Mouse (Mus musculus): ENCODE measurements around the gene Ctnnd2. TPM values are rescaled to one million over a fixed set of nuclear protein-coding genes. Genes with fewer than 3 reads are reported as not detected.

Gene Ctnnd2
- polyA plus RNA-seq, 1 experiment from 2014 or later, result 41.4 TPM

GRCm38 (mm10) chr15:30471280-30471966 is 299.0 kb downstream of the Ctnnd2 start:
- Histone ChIP-seq H3K4me1 (no peaks in the 10 kb centered on the region), H3K4me2 (replicated peaks) (no peak overlapping the region), H3K9ac (no peak overlapping the region), H3K9me3 (no peaks in the 10 kb centered on the region), H3K36me3 (no peaks in the 10 kb centered on the region), H3K4me3 (no peak overlapping the region), H3K27me3 (replicated peaks) (no peaks in the 10 kb centered on the region), H3K27ac (no peak overlapping the region)
- ATAC-seq (ENCODE audit: low FRiP score, low read depth), result no peak
- WGBS, result 71% methylated on average over 6 of the region's 6 CpGs

DNA sequence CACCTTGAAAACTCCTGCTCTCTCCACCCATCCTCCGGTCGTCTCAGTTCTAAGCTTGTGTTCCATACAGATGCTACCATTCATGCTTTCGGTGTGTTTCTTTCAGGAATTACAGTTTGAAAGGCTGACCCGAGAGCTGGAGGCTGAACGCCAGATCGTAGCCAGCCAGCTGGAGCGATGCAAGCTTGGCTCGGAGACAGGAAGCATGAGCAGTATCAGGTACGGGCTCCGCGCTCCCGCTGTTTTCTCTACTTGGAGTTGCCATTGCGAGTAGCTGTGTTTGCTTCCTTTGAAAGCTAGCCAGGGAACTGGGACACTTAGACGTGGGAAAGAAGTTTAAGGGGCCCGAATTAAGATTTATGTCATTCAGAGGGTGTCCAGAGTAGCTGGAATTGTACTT is 308.3 kb downstream of the Ctnnd2 start:
- no peak overlapping the region for H3K27ac ChIP-seq
- no peak overlapping the region for H3K4me2 ChIP-seq (replicated peaks)
- ATAC-seq (ENCODE audit: low FRiP score, low read depth), result no peak
- H3K36me3 ChIP-seq, result no peaks in the 10 kb centered on the region
- no peaks in the 10 kb centered on the region for H3K9me3 ChIP-seq
- H3K9ac ChIP-seq, result no peak overlapping the region
- H3K4me1 ChIP-seq, result no peaks in the 10 kb centered on the region
- no peak overlapping the region for H3K4me3 ChIP-seq
- WGBS, result 78% methylated on average over 15 of the region's 15 CpGs
- H3K27me3 ChIP-seq (replicated peaks), result no peaks in the 10 kb centered on the region

DNA sequence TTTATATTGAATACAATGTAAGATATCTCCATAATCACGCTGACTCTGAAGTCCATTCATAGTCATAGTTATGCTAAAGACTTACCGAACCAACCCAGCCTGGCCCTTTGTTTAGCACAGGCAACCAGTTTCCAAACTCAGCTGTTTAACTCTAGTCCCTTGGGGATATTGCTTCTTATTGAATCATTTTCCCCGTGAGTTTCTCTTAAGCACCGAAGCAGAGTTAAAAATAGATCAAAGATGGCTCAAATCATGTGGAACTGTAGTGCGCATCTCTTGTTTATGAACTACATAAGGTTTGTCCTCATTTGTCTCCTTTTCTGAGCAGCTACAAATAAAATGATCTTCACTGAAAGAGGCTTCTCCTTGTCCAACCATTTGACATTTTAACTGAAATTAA is 334.1 kb downstream of the Ctnnd2 start:
- Histone ChIP-seq H3K4me1 (peaks cover 4% of the 10 kb centered on the region; the same call in 1 of the 2 replicates), H3K27ac (no peak overlapping the region), H3K27me3 (replicated peaks) (no peaks in the 10 kb centered on the region), H3K9ac (no peak overlapping the region), H3K4me3 (no peak overlapping the region), H3K36me3 (no peaks in the 10 kb centered on the region), H3K4me2 (replicated peaks) (no peak overlapping the region), H3K9me3 (no peaks in the 10 kb centered on the region)
- no peak for ATAC-seq (ENCODE audit: low FRiP score, low read depth)
- 60% methylated on average over 5 of the region's 5 CpGs for WGBS

DNA sequence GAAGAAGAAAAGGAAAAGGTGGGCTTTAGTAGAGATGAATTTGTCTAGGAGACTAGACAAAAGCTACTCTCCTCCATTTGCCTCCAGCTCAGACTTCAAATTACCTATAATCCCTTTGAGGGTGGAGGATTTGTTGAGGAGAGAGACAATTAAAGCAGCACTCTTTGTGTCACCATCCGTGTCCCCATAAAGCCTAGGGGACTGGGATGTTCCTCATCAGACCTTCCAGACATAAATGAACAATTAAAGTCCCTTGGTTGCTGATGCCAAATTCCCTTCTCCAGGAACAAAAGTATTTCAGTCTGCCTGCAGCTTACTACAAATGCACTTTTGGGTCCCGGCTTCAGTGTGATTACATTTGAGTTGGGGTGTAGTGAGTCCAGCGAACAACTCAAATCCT is 340.1 kb downstream of the Ctnnd2 start:
- Histone ChIP-seq H3K4me1 (peaks cover 10% of the 10 kb centered on the region), H3K36me3 (no peaks in the 10 kb centered on the region), H3K4me3 (no peak overlapping the region), H3K9me3 (no peaks in the 10 kb centered on the region), H3K27ac (no peak overlapping the region), H3K4me2 (replicated peaks) (no peak overlapping the region), H3K9ac (no peak overlapping the region), H3K27me3 (replicated peaks) (no peaks in the 10 kb centered on the region)
- WGBS, result 46% methylated on average over 3 of the region's 3 CpGs
- ATAC-seq (ENCODE audit: low FRiP score, low read depth), result no peak

DNA sequence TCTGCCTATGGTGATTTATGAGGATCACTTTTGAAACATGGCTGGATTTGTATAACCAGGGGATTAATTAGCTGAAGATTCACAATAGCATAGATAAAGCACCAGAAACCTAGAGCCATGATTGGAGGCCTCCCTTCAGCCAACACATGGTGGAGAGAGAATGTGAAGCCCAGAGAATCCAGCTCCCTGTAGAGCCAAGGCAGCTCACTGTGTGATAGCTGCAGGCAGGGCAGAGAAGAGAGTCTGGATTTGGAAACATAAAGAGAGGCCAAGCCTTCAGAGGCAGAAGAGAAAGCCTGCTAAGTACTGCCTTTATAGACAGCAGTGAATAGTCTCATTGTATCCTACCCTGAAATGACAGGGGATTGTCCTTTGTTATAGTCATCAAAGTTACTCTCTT is 340.7 kb downstream of the Ctnnd2 start:
- Histone ChIP-seq H3K27ac (no peak overlapping the region), H3K4me1 (peaks cover 10% of the 10 kb centered on the region), H3K4me2 (replicated peaks) (no peak overlapping the region), H3K4me3 (no peak overlapping the region), H3K27me3 (replicated peaks) (no peaks in the 10 kb centered on the region), H3K36me3 (no peaks in the 10 kb centered on the region), H3K9me3 (no peaks in the 10 kb centered on the region), H3K9ac (no peak overlapping the region)
- 0 out of 2 replicates have a peak, but pooled peaks have one; percentile 39 for ATAC-seq (ENCODE audit: low FRiP score, low read depth)

DNA sequence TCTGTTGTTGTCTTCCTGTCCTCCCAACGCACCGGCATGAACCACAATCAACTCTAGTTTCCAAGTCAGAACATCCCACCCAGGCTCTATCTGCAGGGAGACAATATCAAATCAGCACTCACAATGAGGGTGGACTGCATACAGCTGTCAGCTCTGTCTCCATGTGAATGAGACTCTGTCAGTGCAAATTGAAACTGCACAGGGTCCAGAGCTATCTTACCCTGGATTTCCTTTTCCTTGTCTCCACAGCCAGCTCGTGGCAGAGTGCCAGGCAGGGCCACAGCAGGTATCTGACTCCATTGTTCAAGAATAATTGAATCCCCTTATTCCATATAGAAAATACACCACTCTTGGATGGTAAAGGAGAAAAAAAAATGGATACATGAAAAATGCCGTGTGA is 343.0 kb downstream of the Ctnnd2 start:
- no peaks in the 10 kb centered on the region for H3K27me3 ChIP-seq (replicated peaks)
- H3K9me3 ChIP-seq, result no peaks in the 10 kb centered on the region
- WGBS, result 69% methylated on average over 4 of the region's 4 CpGs
- peaks cover 6% of the 10 kb centered on the region for H3K4me1 ChIP-seq
- H3K27ac ChIP-seq, result no peak overlapping the region
- H3K36me3 ChIP-seq, result no peaks in the 10 kb centered on the region
- H3K9ac ChIP-seq, result no peak overlapping the region
- no peak for ATAC-seq (ENCODE audit: low FRiP score, low read depth)
- no peak overlapping the region for H3K4me3 ChIP-seq
- H3K4me2 ChIP-seq (replicated peaks), result no peak overlapping the region

- ATAC-seq (ENCODE audit: low FRiP score, low read depth), result no peak
- Histone ChIP-seq H3K27me3 (replicated peaks) (no peaks in the 10 kb centered on the region), H3K4me2 (replicated peaks) (no peak overlapping the region), H3K36me3 (no peaks in the 10 kb centered on the region), H3K9ac (no peak overlapping the region), H3K4me3 (no peak overlapping the region), H3K27ac (no peak overlapping the region), H3K9me3 (no peaks in the 10 kb centered on the region), H3K4me1 (no peaks in the 10 kb centered on the region)
- 80% methylated on average over 5 of the region's 5 CpGs for WGBS
Measured at GRCm38 (mm10) chr15:30541459-30541858, 369.1 kb downstream of the Ctnnd2 start.

- ATAC-seq (ENCODE audit: low FRiP score, low read depth), result no peak
- no peaks in the 10 kb centered on the region for H3K4me1 ChIP-seq
- H3K9ac ChIP-seq, result no peak overlapping the region
- 89% methylated on average over 4 of the region's 4 CpGs for WGBS
- H3K27ac ChIP-seq, result no peak overlapping the region
- H3K9me3 ChIP-seq, result no peaks in the 10 kb centered on the region
- H3K4me2 ChIP-seq (replicated peaks), result no peak overlapping the region
- no peak overlapping the region for H3K4me3 ChIP-seq
- no peaks in the 10 kb centered on the region for H3K27me3 ChIP-seq (replicated peaks)
- H3K36me3 ChIP-seq, result no peaks in the 10 kb centered on the region
Measured at GRCm38 (mm10) chr15:30548263-30548662, 375.9 kb downstream of the Ctnnd2 start.

DNA sequence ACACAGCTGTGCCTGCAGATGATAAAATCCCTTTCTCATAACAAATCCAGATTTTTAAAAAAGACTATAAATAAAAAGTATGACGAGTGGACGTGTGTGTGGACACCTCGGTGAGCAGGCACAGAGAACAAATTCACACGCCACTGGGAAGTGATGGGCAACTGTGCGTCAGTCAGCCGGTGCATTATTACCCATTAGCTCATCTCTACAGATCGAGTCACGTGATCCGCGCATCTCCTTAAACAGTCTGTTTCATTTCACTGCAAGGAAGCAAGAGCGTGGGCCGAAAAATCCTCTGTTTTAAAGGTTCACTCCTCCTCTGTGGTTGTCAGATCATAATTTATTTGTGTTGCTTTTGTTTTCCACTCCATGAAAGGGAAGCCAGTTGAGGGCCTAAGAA is 378.6 kb downstream of the Ctnnd2 start:
- Histone ChIP-seq H3K9me3 (no peaks in the 10 kb centered on the region), H3K4me2 (replicated peaks) (no peak overlapping the region), H3K36me3 (no peaks in the 10 kb centered on the region), H3K4me3 (no peak overlapping the region), H3K27ac (no peak overlapping the region), H3K4me1 (no peaks in the 10 kb centered on the region), H3K27me3 (replicated peaks) (no peaks in the 10 kb centered on the region), H3K9ac (no peak overlapping the region)
- ATAC-seq (ENCODE audit: low FRiP score, low read depth), result 0 out of 2 replicates have a peak, but pooled peaks have one; percentile 41
- WGBS, result 82% methylated on average over 12 of the region's 12 CpGs

DNA sequence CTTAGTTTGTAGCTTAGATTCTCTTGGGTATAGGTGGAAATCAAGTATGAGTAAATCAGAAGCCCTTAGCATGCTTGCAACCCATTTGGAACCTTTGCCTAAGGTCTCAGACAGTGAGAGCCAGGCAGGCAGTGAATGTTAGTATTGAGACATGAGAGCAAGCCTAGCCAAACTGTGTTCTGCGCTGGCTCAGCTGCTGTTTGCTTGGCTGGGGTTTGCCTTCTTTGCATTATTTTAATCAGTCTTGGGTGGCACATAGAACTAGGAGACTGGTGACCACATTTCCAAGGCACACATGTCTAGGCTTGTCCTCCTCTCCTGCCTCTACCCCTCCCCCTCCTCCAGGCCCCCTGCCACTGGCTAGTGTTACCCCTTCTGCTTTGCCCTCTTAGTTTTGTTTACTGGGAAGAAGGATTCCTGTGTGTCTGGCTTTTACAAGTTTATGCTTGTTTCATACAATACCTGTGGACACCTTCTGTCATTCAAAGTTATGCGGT is 381.6 kb downstream of the Ctnnd2 start:
- H3K4me1 ChIP-seq, result no peaks in the 10 kb centered on the region
- 83% methylated on average over 2 of the region's 2 CpGs for WGBS

DNA sequence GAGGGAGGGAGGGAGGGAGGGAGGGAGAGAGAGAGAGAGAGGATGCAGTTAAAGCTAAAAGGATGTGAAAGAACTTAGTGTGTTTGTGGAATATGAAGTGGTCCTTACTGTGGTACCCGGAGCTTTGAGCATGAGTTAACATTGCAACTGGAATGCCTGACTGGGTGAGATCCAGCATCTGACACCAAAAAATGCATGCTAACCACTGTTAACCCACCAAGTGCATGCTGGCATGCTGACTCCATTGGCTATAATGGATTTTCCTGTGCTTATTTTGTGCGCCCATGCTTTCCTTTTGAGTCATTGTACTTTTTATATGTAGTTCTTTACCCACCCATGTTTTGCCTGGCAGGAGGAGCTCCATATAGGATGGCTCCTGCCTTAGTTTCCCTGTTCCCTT is 383.4 kb downstream of the Ctnnd2 start:
- 93% methylated on average over 2 of the region's 2 CpGs for WGBS
- no peak for ATAC-seq (ENCODE audit: low FRiP score, low read depth)

More for the DNA sequence above, 381.6 kb downstream of the Ctnnd2 start:
- Histone ChIP-seq H3K36me3 (no peaks in the 10 kb centered on the region), H3K9me3 (no peaks in the 10 kb centered on the region), H3K27me3 (replicated peaks) (no peaks in the 10 kb centered on the region), H3K9ac (no peak overlapping the region), H3K27ac (no peak overlapping the region), H3K4me3 (no peak overlapping the region), H3K4me2 (replicated peaks) (no peak overlapping the region)
- ATAC-seq (ENCODE audit: low FRiP score, low read depth), result no peak

GRCm38 (mm10) chr15:30562375-30562774 is 390.0 kb downstream of the Ctnnd2 start:
- H3K4me1 ChIP-seq, result no peaks in the 10 kb centered on the region
- no peak overlapping the region for H3K9ac ChIP-seq
- no peaks in the 10 kb centered on the region for H3K27me3 ChIP-seq (replicated peaks)
- no peak overlapping the region for H3K4me3 ChIP-seq
- H3K27ac ChIP-seq, result no peak overlapping the region
- ATAC-seq (ENCODE audit: low FRiP score, low read depth), result no peak
- 77% methylated on average over 5 of the region's 5 CpGs for WGBS
- H3K9me3 ChIP-seq, result no peaks in the 10 kb centered on the region
- H3K4me2 ChIP-seq (replicated peaks), result no peak overlapping the region
- H3K36me3 ChIP-seq, result no peaks in the 10 kb centered on the region

More for the DNA sequence above, 383.4 kb downstream of the Ctnnd2 start:
- Histone ChIP-seq H3K4me3 (no peak overlapping the region), H3K4me2 (replicated peaks) (no peak overlapping the region), H3K4me1 (no peaks in the 10 kb centered on the region), H3K27ac (no peak overlapping the region), H3K9ac (no peak overlapping the region), H3K27me3 (replicated peaks) (no peaks in the 10 kb centered on the region), H3K36me3 (no peaks in the 10 kb centered on the region), H3K9me3 (no peaks in the 10 kb centered on the region)

DNA sequence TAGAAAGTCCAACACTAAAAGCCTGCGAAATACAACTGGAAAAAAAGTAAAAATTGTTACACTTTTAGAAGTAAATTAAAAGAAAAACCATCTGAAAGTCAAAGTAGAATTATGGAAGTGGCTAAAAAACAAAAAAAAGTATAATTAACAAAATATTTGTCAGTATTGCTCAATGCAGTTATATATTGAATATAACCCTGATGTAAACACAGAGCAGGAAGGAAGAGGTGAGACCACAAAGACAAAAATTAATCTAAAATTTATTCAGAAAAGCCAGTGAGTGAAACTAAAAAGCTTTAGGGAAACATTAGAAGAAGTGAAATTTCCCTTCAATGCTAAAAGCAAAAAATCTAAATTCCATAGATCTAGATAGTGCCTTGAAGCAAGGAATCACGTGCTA is 392.2 kb downstream of the Ctnnd2 start:
- H3K9me3 ChIP-seq, result no peaks in the 10 kb centered on the region
- no peak overlapping the region for H3K4me2 ChIP-seq (replicated peaks)
- 90% methylated on average over 2 of the region's 2 CpGs for WGBS
- no peak for ATAC-seq (ENCODE audit: low FRiP score, low read depth)
- H3K4me1 ChIP-seq, result no peaks in the 10 kb centered on the region
- no peaks in the 10 kb centered on the region for H3K36me3 ChIP-seq
- no peak overlapping the region for H3K9ac ChIP-seq
- H3K27me3 ChIP-seq (replicated peaks), result no peaks in the 10 kb centered on the region
- no peak overlapping the region for H3K4me3 ChIP-seq
- no peak overlapping the region for H3K27ac ChIP-seq
